Mouse (Mus musculus) telencephalon, adult 2 months (tissue): ENCODE data around the gene Slc38a7.
"Not testable (repeated sequence)": the region's sequence is repeated elsewhere in the genome, so short reads cannot be mapped to it uniquely, and the experiment has no call there.

Source experiments
- DNase-seq: peaks from one replicate; pipeline ENCODE4 v3.0.0-alpha.2; 2011; ENCODE audit warnings: low read depth, low spot score

Gene Slc38a7

GRCm38 (mm10) chr8:95807861-95808260 is 45.5 kb downstream of the Slc38a7 start:
- peak; percentile 98 for DNase-seq

- peak; percentile 99 for DNase-seq
Measured at GRCm38 (mm10) chr8:95807331-95807843, 46.0 kb downstream of the Slc38a7 start, which contains the start of gene Cnot1. Gene Cnot1, minus strand, starts transcription at chr8:95807464.

- no peak for DNase-seq
Measured at GRCm38 (mm10) chr8:95806461-95807191, 46.7 kb downstream of the Slc38a7 start.

- DNase-seq, result no peak
Measured at GRCm38 (mm10) chr8:95805482-95805881, 47.9 kb downstream of the Slc38a7 start.

GRCm38 (mm10) chr8:95802231-95802630 is 51.1 kb downstream of the Slc38a7 start:
- no peak for DNase-seq

- no peak for DNase-seq
Measured at GRCm38 (mm10) chr8:95801476-95802064, 51.8 kb downstream of the Slc38a7 start.

GRCm38 (mm10) chr8:95800353-95800752 is 53.0 kb downstream of the Slc38a7 start:
- no peak for DNase-seq

GRCm38 (mm10) chr8:95799891-95800290 is 53.4 kb downstream of the Slc38a7 start:
- DNase-seq, result no peak

GRCm38 (mm10) chr8:95799117-95799516 is 54.2 kb downstream of the Slc38a7 start:
- no peak for DNase-seq

- not testable (repeated sequence) for DNase-seq
Measured at GRCm38 (mm10) chr8:95795333-95796061, 57.8 kb downstream of the Slc38a7 start.
